Mouse (Mus musculus): ENCODE measurements at regions not wholly inside any gene's neighbourhood (a gene's known extent, or its start where the extent isn't known, plus 50 kb on each side); places are given as distances from the start of the nearest gene placed in this dataset.

- H3K27me3 ChIP-seq (ENCODE audit: control insufficient read depth, insufficient read depth, low read length): no peaks in the 10 kb centered on the region
- no peak for TF ChIP-seq POLR2A (IDR thresholded peaks at IDR 0.05; ENCODE audit: control insufficient read depth, extremely low read depth, insufficient read depth, low read length, poor library complexity)
- TF ChIP-seq CTCF (IDR thresholded peaks at IDR 0.05; ENCODE audit: borderline replicate concordance, control insufficient read depth, extremely low read depth, insufficient read depth, low read length, poor library complexity): no peak
- WGBS: 60% methylated on average over 3 of the region's 3 CpGs
Measured at GRCm38 (mm10) chr5:15773839-15774238, 59.8 kb upstream of the Speer4c start.

GRCm38 (mm10) chr5:15774567-15774966, 60.5 kb upstream of the Speer4c start:
- 54% methylated on average over 3 of the region's 3 CpGs for WGBS
- Histone ChIP-seq H3K27me3 (ENCODE audit: control insufficient read depth, insufficient read depth, low read length) (no peaks in the 10 kb centered on the region), H3K36me3 (ENCODE audit: control insufficient read depth, insufficient read depth, low read length) (no peaks in the 10 kb centered on the region), H3K4me1 (replicated peaks; ENCODE audit: control insufficient read depth, insufficient read depth, low read length) (no peaks in the 10 kb centered on the region), H3K4me3 (ENCODE audit: control insufficient read depth, insufficient read depth, low read length) (no peak overlapping the region), H3K27ac (ENCODE audit: control insufficient read depth, insufficient read depth, low read length) (no peak overlapping the region)
- no peak for DNase-seq
- TF ChIP-seq CTCF (IDR thresholded peaks at IDR 0.05; ENCODE audit: borderline replicate concordance, control insufficient read depth, extremely low read depth, insufficient read depth, low read length, poor library complexity): no peak
- TF ChIP-seq POLR2A (IDR thresholded peaks at IDR 0.05; ENCODE audit: control insufficient read depth, extremely low read depth, insufficient read depth, low read length, poor library complexity): no peak

More at GRCm38 (mm10) chr5:15773839-15774238, 59.8 kb upstream of the Speer4c start:
- DNase-seq: no peak
- Histone ChIP-seq H3K36me3 (ENCODE audit: control insufficient read depth, insufficient read depth, low read length) (no peaks in the 10 kb centered on the region), H3K4me1 (replicated peaks; ENCODE audit: control insufficient read depth, insufficient read depth, low read length) (no peaks in the 10 kb centered on the region), H3K4me3 (ENCODE audit: control insufficient read depth, insufficient read depth, low read length) (no peak overlapping the region), H3K27ac (ENCODE audit: control insufficient read depth, insufficient read depth, low read length) (no peak overlapping the region)

- Histone ChIP-seq H3K27me3 (ENCODE audit: control insufficient read depth, insufficient read depth, low read length) (no peaks in the 10 kb centered on the region), H3K4me1 (replicated peaks; ENCODE audit: control insufficient read depth, insufficient read depth, low read length) (no peaks in the 10 kb centered on the region), H3K27ac (ENCODE audit: control insufficient read depth, insufficient read depth, low read length) (no peak overlapping the region), H3K4me3 (ENCODE audit: control insufficient read depth, insufficient read depth, low read length) (no peak overlapping the region), H3K36me3 (ENCODE audit: control insufficient read depth, insufficient read depth, low read length) (no peaks in the 10 kb centered on the region)
- no peak for DNase-seq
- TF ChIP-seq POLR2A (IDR thresholded peaks at IDR 0.05; ENCODE audit: control insufficient read depth, extremely low read depth, insufficient read depth, low read length, poor library complexity): no peak
- 80% methylated on average over 3 of the region's 3 CpGs for WGBS
Measured at GRCm38 (mm10) chr5:15776106-15776505, 62.0 kb upstream of the Speer4c start.

- H3K4me1 ChIP-seq (replicated peaks; ENCODE audit: control insufficient read depth, insufficient read depth, low read length): no peaks in the 10 kb centered on the region
- no peaks in the 10 kb centered on the region for H3K27me3 ChIP-seq (ENCODE audit: control insufficient read depth, insufficient read depth, low read length)
- WGBS: 91% methylated on average over 5 of the region's 5 CpGs
- TF ChIP-seq CTCF (IDR thresholded peaks at IDR 0.05; ENCODE audit: borderline replicate concordance, control insufficient read depth, extremely low read depth, insufficient read depth, low read length, poor library complexity) (no peak), POLR2A (IDR thresholded peaks at IDR 0.05; ENCODE audit: control insufficient read depth, extremely low read depth, insufficient read depth, low read length, poor library complexity) (no peak)
- H3K27ac ChIP-seq (ENCODE audit: control insufficient read depth, insufficient read depth, low read length): no peak overlapping the region
- H3K4me3 ChIP-seq (ENCODE audit: control insufficient read depth, insufficient read depth, low read length): no peak overlapping the region
- no peaks in the 10 kb centered on the region for H3K36me3 ChIP-seq (ENCODE audit: control insufficient read depth, insufficient read depth, low read length)
- no peak for DNase-seq
Measured at GRCm38 (mm10) chr5:15803583-15803982, 89.5 kb upstream of the Speer4c start.

- Histone ChIP-seq H3K4me1 (replicated peaks; ENCODE audit: control insufficient read depth, insufficient read depth, low read length) (no peaks in the 10 kb centered on the region), H3K27me3 (ENCODE audit: control insufficient read depth, insufficient read depth, low read length) (no peaks in the 10 kb centered on the region), H3K27ac (ENCODE audit: control insufficient read depth, insufficient read depth, low read length) (no peak overlapping the region), H3K36me3 (ENCODE audit: control insufficient read depth, insufficient read depth, low read length) (no peaks in the 10 kb centered on the region), H3K4me3 (ENCODE audit: control insufficient read depth, insufficient read depth, low read length) (no peak overlapping the region)
- DNase-seq: no peak
- WGBS: 84% methylated on average over 3 of the region's 3 CpGs
- TF ChIP-seq POLR2A (IDR thresholded peaks at IDR 0.05; ENCODE audit: control insufficient read depth, extremely low read depth, insufficient read depth, low read length, poor library complexity) (no peak), CTCF (IDR thresholded peaks at IDR 0.05; ENCODE audit: borderline replicate concordance, control insufficient read depth, extremely low read depth, insufficient read depth, low read length, poor library complexity) (no peak)
Measured at GRCm38 (mm10) chr5:15816864-15817263, 102.8 kb upstream of the Speer4c start.

- 69% methylated on average over 3 of the region's 3 CpGs for WGBS
- TF ChIP-seq POLR2A (IDR thresholded peaks at IDR 0.05; ENCODE audit: control insufficient read depth, extremely low read depth, insufficient read depth, low read length, poor library complexity) (no peak), CTCF (IDR thresholded peaks at IDR 0.05; ENCODE audit: borderline replicate concordance, control insufficient read depth, extremely low read depth, insufficient read depth, low read length, poor library complexity) (no peak)
- Histone ChIP-seq H3K36me3 (ENCODE audit: control insufficient read depth, insufficient read depth, low read length) (no peaks in the 10 kb centered on the region), H3K4me1 (replicated peaks; ENCODE audit: control insufficient read depth, insufficient read depth, low read length) (no peaks in the 10 kb centered on the region), H3K27me3 (ENCODE audit: control insufficient read depth, insufficient read depth, low read length) (no peaks in the 10 kb centered on the region), H3K27ac (ENCODE audit: control insufficient read depth, insufficient read depth, low read length) (no peak overlapping the region), H3K4me3 (ENCODE audit: control insufficient read depth, insufficient read depth, low read length) (no peak overlapping the region)
- no peak for DNase-seq
Measured at GRCm38 (mm10) chr5:15817366-15817765, 103.3 kb upstream of the Speer4c start.

- 83% methylated on average over 3 of the region's 3 CpGs for WGBS
- H3K36me3 ChIP-seq (ENCODE audit: control insufficient read depth, insufficient read depth, low read length): no peaks in the 10 kb centered on the region
- H3K27ac ChIP-seq (ENCODE audit: control insufficient read depth, insufficient read depth, low read length): no peak overlapping the region
- no peak for TF ChIP-seq CTCF (IDR thresholded peaks at IDR 0.05; ENCODE audit: borderline replicate concordance, control insufficient read depth, extremely low read depth, insufficient read depth, low read length, poor library complexity)
- TF ChIP-seq POLR2A (IDR thresholded peaks at IDR 0.05; ENCODE audit: control insufficient read depth, extremely low read depth, insufficient read depth, low read length, poor library complexity): no peak
- no peaks in the 10 kb centered on the region for H3K27me3 ChIP-seq (ENCODE audit: control insufficient read depth, insufficient read depth, low read length)
- H3K4me3 ChIP-seq (ENCODE audit: control insufficient read depth, insufficient read depth, low read length): no peak overlapping the region
- no peaks in the 10 kb centered on the region for H3K4me1 ChIP-seq (replicated peaks; ENCODE audit: control insufficient read depth, insufficient read depth, low read length)
- no peak for DNase-seq
Measured at GRCm38 (mm10) chr5:15822989-15823388, 108.9 kb upstream of the Speer4c start.

Measured in thymus, adult 2 months (tissue).